ENCODE assay signal across 1 mouse cellular context in the genomic region with DNA sequence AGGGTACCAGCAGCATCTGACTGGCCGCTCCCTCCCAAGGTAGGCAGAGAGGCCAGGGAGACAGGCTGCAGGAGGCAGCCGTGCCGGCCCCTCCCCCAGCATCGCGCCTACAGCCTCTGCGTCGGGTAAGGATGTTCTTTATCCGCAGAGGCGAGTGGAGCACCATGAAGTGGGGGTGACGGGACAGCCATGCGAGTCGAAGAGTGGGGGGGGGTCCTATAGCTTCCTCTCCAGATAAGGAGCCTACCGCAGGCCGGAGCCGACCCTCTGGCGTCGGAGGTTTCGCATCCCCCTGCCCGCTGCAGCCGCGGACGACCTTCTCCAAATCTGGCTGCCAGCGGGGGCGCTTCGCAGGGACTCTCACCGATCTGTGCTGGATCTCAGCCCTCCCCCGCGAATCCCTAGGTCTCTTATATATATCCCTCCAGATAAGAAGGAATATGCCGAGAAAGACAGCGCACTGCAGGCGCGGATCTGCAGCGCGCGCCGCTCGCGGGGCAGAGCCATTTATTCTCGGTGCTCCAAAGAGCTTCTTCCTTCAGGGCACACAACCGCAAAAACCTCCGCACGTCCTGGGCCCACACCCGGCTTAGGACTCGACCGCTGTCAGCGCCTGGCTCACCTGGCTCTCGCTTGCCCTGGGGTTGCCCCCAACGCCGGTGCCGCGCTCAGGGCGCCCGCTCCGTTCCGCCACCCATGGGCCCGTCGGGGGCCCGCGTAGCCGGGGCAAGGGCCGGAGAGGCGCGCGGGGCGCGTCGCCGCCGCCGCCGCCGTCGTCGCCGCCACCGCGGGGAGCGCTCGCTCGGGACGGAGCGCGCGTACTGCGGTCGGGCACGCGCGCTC.
TF ChIP-seq lines count a peak whose summit lies in the region.

No protein-coding gene starts in this region.

TF ChIP-seq in CH12.LX, 34 proteins besides CTCF, POLR2A, EP300 and RAD21:
- 0 out of 2 replicates have a peak, but pooled peaks have one; percentile 16 for TF ChIP-seq UBTF (IDR thresholded peaks at IDR 0.05; ENCODE audit: low read depth, low read length)
- TF ChIP-seq SIN3A (IDR thresholded peaks at IDR 0.05; ENCODE audit: low read length) = no peak
- TF ChIP-seq MEF2A (IDR thresholded peaks at IDR 0.05; ENCODE audit: borderline replicate concordance, low read depth, low read length) = no peak
- no peak for TF ChIP-seq PAX5 (IDR thresholded peaks at IDR 0.05; ENCODE audit: low read length)
- no peak for TF ChIP-seq ZNF384 (IDR thresholded peaks at IDR 0.05; ENCODE audit: low read depth, low read length)
